Mouse (Mus musculus) liver, embryonic 14.5 days (tissue): ENCODE data around the gene Gm21983.

Experiments
- CTCF ChIP-seq: IDR thresholded peaks from 2 replicates; pipeline ENCODE4 v1.5.1; 2016; ENCODE audit warnings: antibody characterized with exemption, low read depth, control low read depth
- EP300 ChIP-seq: IDR thresholded peaks from 2 replicates; pipeline ENCODE4 v1.6.1; 2016; ENCODE audit warnings: antibody characterized with exemption, low read depth

DNA sequence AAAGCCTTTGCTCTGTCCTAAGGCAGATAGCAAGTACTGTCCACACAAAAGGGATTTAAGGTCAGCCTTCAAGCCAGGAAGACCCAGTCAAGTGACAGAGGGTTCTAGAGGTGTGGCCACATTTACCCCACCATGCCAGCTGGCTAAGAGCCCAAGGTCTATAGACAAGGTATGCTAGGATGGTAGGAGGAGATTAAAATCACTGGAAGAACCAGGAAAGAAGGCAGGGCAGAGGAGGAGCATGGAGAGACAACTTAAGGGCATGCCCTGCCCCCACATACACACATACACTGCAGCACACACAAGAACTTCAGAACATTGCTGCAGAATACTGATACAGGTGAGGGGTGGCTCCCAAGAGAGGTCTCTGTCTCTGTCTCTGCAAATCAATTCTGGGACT is 61.2 kb downstream of the Gm21983 start, which contains the start of gene Cyp2f2:
- TF ChIP-seq CTCF: no peak
- TF ChIP-seq EP300: no peak
